Mouse (Mus musculus) kidney, postnatal 10 days (tissue): ENCODE measurements around the gene Gfap.

Experiments
- DNase-seq: peaks from one replicate; pipeline ENCODE4 v3.0.0; 2021; ENCODE audit warnings: mixed read lengths

Gene Gfap

GRCm38 (mm10) chr11:102900763-102901162 lies at the start of gene Gfap:
Gene Gfap, minus strand, starts transcription at chr11:102900912.
- peak; percentile 91 for DNase-seq

GRCm38 (mm10) chr11:102948043-102948961 lies 47.6 kb upstream of the Gfap start:
- DNase-seq, result peak; percentile 70

GRCm38 (mm10) chr11:102946992-102947343 lies 46.3 kb upstream of the Gfap start:
- no peak for DNase-seq

GRCm38 (mm10) chr11:102946265-102946991 lies 45.7 kb upstream of the Gfap start, which contains the start of gene C1ql1:
Gene C1ql1, minus strand, starts transcription at chr11:102946688.
- DNase-seq, result peak; percentile 93

- no peak for DNase-seq
These were observed 44.9 kb upstream of the Gfap start for GRCm38 (mm10) chr11:102945306-102946264.

- no peak for DNase-seq
These were observed 40.5 kb upstream of the Gfap start for GRCm38 (mm10) chr11:102941236-102941635.

- peak; percentile 27 for DNase-seq
These were observed 38.4 kb upstream of the Gfap start for GRCm38 (mm10) chr11:102939024-102939675.

- no peak for DNase-seq
These were observed 36.9 kb upstream of the Gfap start for GRCm38 (mm10) chr11:102937529-102938182.

- DNase-seq, result no peak
These were observed 35.6 kb upstream of the Gfap start for GRCm38 (mm10) chr11:102936272-102936671.

GRCm38 (mm10) chr11:102930672-102931071 lies 30.0 kb upstream of the Gfap start:
- DNase-seq, result no peak

GRCm38 (mm10) chr11:102925351-102925717 lies 24.6 kb upstream of the Gfap start:
- peak; percentile 58 for DNase-seq

- peak; percentile 98 for DNase-seq
These were observed 24.0 kb upstream of the Gfap start, which contains the start of gene Kif18b for GRCm38 (mm10) chr11:102924557-102925350. Gene Kif18b, minus strand, starts transcription at chr11:102925124.

GRCm38 (mm10) chr11:102921491-102921890 lies 20.8 kb upstream of the Gfap start:
- no peak for DNase-seq

- no peak for DNase-seq
These were observed 17.4 kb upstream of the Gfap start for GRCm38 (mm10) chr11:102918077-102918476.

- DNase-seq, result no peak
These were observed 14.7 kb upstream of the Gfap start for GRCm38 (mm10) chr11:102915380-102915779.

GRCm38 (mm10) chr11:102911376-102911775 lies 10.7 kb upstream of the Gfap start:
- DNase-seq, result no peak

- DNase-seq, result peak; percentile 2
These were observed 2.9 kb upstream of the Gfap start for GRCm38 (mm10) chr11:102903654-102904053.

GRCm38 (mm10) chr11:102902107-102902506 lies 1.4 kb upstream of the Gfap start:
- no peak for DNase-seq

- no peak for DNase-seq
These were observed 487 bp upstream of the Gfap start for GRCm38 (mm10) chr11:102901199-102901598.

- DNase-seq, result no peak
These were observed 2.3 kb downstream of the Gfap start for GRCm38 (mm10) chr11:102898408-102898807.

GRCm38 (mm10) chr11:102896641-102897040 lies 4.1 kb downstream of the Gfap start:
- DNase-seq, result no peak
